Mouse (Mus musculus): ENCODE results near the gene Slc30a5. TPM values are rescaled to one million over a fixed set of nuclear protein-coding genes. Genes with fewer than 3 reads are reported as not detected.
A peak's percentile ranks its signal among the peaks of the same experiment; 100 is the strongest.
"Not testable (repeated sequence)": the region's sequence is repeated elsewhere in the genome, so short reads cannot be mapped to it uniquely, and the experiment has no call there.

Gene Slc30a5
- polyA plus RNA-seq (2017; shearing (Covaris generic)) = 10 to 100 TPM; 11.5 to 15.0 (median 12.7) TPM

- ATAC-seq = peak; percentile 96
These were observed at the start of gene Slc30a5 for GRCm38 (mm10) chr13:100832741-100833639. TSS of gene Slc30a5 (minus strand) at chr13:100833427.

DNA sequence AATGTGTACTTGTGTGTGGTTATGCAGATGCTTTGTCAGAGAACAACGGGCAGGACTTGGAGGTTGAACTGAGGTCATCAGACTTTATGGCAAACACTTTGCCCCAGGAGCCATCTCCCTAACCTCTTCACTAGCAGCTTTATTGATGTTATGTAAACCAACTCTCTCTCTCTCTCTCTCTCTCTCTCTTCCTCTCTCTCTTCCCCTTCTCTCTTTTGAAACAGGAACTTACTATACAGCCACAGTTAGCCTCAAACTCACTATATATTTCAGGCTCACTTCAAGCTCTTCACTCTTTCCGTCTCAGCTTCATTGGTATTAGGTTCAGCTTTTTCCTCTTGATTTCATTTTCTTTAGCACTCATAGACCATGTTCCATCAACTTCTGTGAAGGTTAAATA, 48.7 kb upstream of the Slc30a5 start:
- no peak for ATAC-seq

- ATAC-seq = no peak
These were observed 46.6 kb upstream of the Slc30a5 start for GRCm38 (mm10) chr13:100879806-100880205.

DNA sequence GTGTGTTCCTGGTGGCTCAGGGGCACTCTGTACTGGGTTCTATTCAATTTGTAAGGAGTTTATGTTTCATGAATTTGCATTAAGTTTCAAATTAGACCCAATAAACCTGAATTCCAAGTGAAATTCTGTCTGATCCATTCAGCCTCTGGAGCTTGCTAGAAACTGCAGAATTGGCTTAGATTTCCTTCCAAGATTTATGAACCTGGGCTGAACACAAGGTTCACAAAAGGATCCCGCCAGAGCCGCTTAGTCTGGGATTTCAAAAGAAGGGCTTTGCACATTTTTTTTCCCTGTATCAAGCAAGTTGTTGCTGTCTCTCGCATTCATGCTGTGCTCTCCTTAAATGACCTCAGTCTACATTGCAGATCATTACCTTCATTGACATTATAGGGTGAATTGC, 46.1 kb upstream of the Slc30a5 start:
- ATAC-seq = no peak

DNA sequence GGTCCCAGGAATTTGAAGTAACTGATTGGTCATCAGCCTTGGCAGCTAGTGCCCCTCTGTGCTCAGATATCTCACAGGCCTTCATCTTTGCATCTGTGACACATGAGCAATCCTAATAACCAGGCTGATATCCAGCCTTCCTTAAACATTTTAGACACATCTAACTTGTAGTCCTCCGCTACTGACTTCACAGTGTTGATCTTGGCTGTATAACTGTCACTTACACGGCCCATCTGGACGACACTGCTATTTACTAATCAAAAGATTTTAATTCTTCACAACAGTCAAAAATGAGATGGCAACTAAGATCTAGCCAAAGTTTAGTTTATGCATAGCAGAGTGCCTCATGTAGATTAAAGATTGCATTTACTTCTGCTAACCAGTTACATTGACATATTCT, 45.0 kb upstream of the Slc30a5 start:
- no peak for ATAC-seq

DNA sequence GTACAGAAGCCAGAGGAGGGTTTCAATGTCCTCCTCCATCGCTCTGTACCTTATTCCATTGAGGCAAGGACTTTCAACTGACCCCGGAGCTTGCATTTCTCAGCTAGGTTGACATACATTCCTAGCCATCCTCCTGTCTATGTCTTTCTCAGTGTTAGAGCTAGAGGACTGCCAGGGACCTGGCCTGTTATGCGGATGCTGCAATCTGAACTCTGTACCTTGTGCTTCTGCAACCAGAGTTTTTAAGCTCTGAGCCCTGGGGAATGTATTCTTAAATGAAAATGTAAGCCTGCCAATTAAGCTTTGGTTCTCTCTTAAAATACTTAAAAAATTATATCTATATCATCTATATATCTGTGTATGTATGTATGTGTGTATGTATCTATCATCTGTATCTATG, 44.5 kb upstream of the Slc30a5 start:
- no peak for ATAC-seq

GRCm38 (mm10) chr13:100875103-100875502, 41.9 kb upstream of the Slc30a5 start:
- no peak for ATAC-seq

DNA sequence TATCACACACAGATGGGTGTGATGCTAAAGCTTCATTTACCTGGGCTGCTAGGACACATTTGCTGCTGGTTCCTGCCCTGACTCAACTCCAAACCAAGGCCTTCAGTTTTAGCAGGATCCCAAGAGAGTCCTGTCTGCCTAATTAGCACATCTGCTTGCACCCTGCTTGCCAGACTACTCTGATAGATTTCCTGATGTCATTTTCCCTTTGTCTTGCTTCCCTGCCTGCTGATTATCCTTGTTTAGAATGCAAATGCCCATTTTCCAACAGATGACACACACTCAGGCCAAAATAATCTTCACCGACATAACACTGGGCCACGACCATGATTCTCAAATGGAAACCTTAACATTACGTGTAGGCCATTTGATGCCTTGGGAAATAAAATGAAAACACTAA, 41.4 kb upstream of the Slc30a5 start:
- ATAC-seq = no peak

DNA sequence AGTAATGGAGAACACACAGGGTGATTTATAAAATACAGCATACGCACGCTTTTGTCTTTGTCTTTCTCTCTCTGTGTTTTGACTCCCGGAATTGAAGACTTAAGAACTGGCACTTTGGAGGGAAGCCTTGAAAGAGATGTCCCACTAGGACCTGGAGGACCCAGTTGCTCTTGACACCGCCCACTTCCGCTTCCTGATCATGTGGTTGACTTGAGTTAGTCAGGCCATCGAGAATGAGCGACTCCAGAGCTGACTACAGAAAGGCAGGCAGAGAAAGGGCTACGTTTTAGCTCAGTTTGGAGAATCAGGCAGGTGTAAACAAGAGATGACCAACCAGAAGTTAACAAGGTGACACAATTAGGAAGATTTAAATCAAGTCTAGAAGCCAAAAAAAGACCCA, 40.3 kb upstream of the Slc30a5 start:
- ATAC-seq = no peak

DNA sequence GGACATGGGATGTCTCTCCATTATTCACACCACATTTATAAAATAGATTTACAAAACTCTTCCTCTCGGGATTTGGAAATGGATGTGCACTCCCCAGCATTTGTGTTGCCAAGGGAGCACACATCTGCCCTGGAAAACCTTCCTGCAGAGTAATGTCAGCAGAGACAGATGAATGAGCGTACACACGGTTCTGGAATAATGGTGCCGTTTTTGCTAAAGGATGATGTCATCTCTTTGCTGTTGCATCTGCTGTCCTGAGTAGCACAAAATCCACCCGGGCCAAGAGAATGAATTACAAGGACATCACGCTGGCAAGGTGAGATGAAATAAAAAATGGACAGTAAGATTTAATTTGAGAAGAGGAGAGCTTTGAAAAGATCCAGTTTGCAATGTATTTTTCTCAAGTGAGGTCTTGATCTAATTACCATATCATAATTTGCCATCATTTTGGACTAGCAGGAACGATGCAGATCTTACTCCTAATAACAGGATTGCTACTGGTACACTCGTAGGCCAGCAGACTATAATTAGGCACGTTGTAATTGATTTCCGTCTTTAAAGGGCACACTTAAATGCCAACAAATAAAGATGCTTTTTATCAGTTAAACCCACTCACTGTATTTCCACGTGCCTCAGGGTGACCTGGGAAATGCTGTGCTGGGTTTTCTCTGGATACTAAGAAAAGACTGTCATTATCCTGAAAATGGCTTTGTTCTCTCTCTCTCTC, 38.4 kb upstream of the Slc30a5 start:
- no peak for ATAC-seq

- no peak for ATAC-seq
These were observed 36.6 kb upstream of the Slc30a5 start for GRCm38 (mm10) chr13:100869813-100870212.

DNA sequence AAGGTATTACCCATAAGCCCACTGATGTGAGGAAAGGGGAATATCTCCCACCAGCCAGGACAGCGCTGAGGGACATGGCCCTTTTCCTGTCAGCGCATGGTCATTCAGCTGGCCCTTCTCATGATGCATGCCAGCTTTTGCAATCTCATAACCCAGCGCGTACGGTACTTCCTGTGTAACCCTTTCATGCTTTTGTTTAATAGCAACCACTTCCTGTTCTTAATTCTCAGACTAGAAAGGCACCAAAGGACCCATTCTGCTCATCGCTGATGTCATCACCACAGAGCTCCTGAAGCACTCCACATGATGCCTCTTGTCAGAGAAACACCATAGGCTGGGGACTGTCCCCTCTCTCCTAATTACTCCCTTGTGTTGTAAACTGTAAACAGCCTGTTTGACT, 33.1 kb upstream of the Slc30a5 start:
- ATAC-seq = peak; percentile 99

DNA sequence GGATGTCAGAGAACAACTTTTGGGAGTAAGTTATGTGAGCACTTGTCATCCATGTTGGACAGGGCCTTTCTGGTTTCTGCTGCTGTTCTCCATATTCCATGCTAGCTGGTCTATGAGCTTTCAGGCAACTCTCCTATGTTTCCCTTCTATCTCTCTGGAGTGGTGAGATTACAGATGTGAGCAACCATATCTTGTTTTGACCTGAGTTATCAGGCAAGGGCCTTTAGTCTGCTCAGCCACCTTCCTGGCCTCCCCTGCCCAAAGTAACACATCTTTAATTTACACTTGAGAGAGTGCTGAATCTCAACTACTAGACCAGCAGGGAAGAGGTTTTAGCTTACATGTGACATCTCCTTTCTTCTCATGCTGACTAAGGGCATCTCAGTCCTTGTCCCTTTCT, 32.5 kb upstream of the Slc30a5 start:
- no peak for ATAC-seq

GRCm38 (mm10) chr13:100863914-100864313, 30.7 kb upstream of the Slc30a5 start:
- ATAC-seq = not testable (repeated sequence)

DNA sequence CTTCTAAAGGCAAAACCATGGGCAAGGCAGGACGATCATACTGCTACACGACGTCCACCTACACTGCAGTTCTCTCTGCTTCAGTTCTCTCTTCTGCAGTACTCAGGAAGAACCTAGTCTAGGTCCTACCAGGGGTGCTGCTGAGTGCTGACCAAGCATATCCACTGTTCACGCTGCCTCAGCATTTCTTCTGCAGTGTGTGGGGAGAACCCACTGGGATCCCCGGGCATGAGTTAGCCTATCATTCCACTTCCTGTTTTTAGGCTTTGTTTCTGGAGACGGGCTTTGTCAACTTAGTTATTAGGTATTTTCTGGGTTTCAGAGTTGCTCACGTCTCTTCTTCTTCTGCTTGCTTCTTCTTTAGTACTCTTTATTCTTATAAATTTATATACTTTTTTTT, 25.9 kb upstream of the Slc30a5 start:
- no peak for ATAC-seq

- peak; percentile 84 for ATAC-seq
These were observed 20.9 kb upstream of the Slc30a5 start for GRCm38 (mm10) chr13:100854174-100854573.

DNA sequence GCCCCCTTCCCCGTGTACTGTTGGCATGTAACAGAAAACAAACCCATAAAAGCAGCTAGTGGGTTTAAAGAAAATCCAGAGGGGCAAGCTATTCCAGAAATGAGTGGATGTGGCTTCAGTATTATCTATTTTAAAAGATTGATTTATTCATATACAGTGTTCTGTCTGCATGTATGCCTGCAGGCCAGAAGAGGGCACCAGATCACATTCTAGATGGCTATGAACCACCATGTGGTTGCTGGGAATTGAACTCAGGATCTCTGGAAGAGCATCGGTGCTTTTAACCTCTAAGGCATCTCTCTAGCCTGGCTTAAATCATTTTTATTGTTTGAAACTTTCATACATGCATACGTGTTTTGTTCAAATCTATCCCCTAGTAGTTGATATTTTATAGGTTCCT, 19.9 kb upstream of the Slc30a5 start:
- ATAC-seq = no peak

GRCm38 (mm10) chr13:100849137-100849536, 15.9 kb upstream of the Slc30a5 start:
- ATAC-seq = no peak

DNA sequence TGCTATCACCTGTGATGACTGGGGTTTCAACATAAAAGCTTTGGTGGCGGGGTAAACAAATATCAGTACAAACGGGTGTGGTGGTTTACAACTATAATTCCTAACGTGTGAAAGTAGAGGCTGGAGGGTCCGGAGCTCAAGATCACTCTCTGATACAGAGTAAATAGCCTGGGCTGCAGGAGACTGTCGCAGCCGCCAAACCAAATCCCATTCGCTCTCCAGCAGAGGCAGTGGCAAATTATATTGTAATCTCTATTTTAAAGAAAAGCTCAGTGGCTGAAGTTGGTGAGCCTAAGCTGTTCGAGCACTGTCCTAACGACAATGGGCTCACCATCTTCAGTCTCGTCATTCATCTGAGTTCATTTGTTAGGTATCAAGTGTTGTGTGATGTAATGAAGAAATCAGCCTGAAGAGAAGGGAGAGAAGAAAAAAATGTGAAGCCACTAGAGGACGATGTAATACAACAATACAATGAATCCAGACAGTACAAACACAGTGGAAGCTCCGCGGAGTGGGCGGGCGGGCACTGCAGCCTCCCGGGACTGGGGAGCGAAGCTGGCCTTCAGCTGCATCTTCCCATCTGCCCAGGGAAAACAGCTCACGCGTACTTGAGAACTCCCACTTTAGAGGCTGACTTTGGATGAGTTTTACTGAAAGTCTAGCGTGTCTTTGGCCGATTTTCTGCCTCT, 13.8 kb upstream of the Slc30a5 start:
- no peak for ATAC-seq

- ATAC-seq = no peak
These were observed 13.0 kb upstream of the Slc30a5 start for GRCm38 (mm10) chr13:100846254-100846653.

- no peak for ATAC-seq
These were observed 10.7 kb upstream of the Slc30a5 start for GRCm38 (mm10) chr13:100843944-100844343.

DNA sequence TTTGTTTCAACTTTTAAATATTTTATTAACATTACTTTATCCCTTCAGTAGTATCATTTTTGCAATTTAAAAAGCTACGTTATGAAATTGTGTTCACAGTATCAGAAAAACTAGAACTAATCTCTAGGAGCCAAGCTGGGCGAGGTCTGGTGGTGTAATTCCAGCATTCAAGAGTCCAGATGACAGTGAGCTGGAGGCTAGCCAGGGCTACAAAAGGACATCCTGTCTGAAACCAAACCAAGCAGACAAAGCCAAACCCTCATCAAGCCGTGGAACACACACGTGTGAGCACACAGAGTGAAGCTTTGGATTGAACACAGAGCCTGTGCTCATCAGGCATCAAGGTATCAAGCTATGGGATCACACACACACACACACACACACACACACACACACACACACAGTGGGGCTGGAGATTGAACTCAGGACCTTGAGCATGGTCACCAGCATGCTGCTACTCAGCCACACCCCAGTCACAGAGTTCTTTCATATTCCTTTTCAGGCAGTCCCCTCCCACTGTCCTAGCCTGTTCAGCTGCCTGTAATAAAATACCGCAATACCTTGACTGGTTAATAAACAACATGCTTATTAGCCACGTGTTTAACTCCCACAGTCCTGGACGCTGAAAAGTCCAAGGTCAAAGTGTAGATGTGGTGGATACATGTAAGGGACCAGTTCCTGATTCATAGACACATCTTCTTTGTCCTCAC, 9.9 kb upstream of the Slc30a5 start:
- no peak for ATAC-seq

DNA sequence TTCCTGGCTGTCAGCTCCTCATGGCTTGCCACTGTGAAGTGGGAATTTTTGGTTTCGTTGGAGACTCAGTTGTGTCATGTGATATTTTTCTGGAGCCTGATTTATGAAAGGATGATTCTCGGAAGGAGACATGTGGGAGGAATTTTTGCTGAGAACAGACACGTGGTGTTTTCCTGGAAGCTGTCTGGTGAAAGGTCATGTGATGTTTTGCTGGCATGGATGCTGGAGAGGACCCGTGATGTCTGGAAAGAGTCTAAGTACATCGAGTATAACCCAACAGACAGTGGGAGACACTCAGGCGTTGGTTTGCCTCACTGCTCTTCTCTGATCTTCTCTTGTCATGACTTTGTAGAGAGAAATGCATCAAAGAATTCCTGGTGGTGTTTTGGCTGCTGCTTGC, 8.5 kb upstream of the Slc30a5 start:
- no peak for ATAC-seq

Measured in inflammation-experienced regulatory T-cells, adult 6 months (primary cell).